Mouse (Mus musculus) erythroid progenitor cell, adult 5-6 weeks (primary cell): ENCODE measurements around the gene Gm20458. TPM values are rescaled to one million over a fixed set of nuclear protein-coding genes. Genes with fewer than 3 reads are reported as not detected.

Experiments used
- ATAC-seq: replicated peaks from 2 replicates; pipeline ENCODE4 v1.8.0; 2016; ENCODE audit warnings: moderate number of reproducible peaks, mild to moderate bottlenecking, moderate TSS enrichment, inconsistent platforms; ENCODE audit not compliant: poor library complexity, low FRiP score, severe bottlenecking
- total RNA-seq, 2 experiments: library from RNA; stranded (forward) in 1 of 2; stranded (reverse) in 1 of 2; fragments of 150-400 nt in 1 of 2; fragments of 186-747, 209-891 nt in 1 of 2; gene quantifications; 2 replicates each; pipeline versions ENCODE4 v1.2.3 to v1.2.4; 2015 to 2017; ENCODE audit warnings: low replicate concordance in 2 of 2

Gm20458 gene
- total RNA-seq (2015; ENCODE audit: low replicate concordance) (not detected in 2 replicates), total RNA-seq (2017; ENCODE audit: low replicate concordance) (not detected in 2 replicates)

DNA sequence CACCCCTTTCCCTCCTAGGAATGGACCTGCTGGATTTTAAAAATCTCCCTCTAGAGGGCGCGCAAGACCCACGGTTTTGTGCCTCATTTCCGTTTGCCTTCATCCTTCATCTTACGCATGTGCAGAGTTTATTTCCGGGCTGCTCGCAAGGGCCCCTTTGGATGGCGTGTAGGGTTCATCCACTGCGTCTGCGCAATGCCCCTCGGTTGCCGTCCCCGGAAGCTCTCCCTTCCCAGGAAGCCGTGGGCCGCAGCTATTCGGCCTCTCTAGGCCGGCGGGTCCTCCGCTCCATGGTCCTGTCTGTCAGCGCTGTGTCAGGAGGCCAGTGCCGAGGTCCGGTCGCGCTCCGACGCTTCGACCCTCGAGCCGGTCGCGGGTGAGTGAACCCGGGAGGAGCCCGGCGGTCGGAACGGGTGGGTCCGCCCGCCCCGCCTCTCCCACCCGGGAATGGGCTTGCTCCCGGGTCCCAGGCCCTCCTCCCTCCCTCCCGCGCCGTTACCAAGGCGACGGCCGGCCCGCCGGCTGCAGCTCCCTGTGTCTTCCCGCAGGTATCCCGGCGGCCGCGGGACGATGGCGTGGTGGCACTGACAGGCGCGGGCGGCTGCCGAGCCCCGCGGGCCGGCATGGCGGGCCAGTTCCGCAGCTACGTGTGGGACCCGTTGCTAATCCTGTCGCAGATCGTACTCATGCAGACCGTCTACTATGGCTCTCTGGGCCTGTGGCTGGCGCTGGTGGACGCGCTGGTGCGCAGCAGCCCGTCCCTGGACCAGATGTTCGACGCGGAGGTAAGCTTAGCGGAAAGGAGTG is at the start of gene Gm20458:
Gm20458 (plus strand) TSS at position 223 of the 807 bp plus-strand sequence.
- peak; percentile 98 for ATAC-seq

DNA sequence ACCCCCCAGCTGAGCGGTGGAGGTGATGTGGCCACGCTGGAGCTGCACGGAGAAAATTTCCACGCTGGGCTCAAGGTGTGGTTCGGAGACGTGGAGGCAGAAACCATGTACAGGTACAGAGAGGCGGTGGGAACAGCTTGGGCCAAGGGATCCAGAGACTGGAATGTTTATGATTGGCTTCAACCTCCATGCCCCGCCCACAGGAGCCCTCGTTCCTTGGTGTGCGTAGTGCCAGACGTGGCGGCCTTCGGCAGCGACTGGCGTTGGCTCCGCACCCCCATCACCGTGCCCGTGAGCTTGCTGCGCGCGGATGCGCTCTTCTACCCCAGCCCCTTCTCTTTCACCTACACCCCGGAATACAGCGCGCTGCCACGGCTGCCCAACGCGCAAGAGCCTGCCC is 46.6 kb upstream of the Gm20458 start:
- no peak for ATAC-seq

DNA sequence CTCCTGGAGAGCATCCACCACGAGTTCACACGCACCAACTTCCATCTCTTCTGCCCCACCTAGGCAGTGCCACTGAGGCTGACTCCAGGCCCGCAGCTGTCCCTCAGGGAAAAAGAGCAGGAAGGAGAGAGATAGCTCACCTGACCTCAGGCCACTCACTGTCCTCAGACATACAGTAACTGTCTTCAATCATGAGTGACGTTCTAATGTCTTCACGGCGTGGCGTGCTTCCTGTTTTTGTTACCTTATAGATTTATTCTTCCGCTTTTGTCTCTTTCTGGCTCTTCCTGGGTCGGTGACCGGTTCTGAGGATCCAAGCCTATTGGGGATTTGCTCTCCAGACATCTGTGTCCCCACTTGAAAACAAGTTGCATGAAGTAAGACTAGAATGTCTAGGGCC is 46.2 kb upstream of the Gm20458 start:
- no peak for ATAC-seq

DNA sequence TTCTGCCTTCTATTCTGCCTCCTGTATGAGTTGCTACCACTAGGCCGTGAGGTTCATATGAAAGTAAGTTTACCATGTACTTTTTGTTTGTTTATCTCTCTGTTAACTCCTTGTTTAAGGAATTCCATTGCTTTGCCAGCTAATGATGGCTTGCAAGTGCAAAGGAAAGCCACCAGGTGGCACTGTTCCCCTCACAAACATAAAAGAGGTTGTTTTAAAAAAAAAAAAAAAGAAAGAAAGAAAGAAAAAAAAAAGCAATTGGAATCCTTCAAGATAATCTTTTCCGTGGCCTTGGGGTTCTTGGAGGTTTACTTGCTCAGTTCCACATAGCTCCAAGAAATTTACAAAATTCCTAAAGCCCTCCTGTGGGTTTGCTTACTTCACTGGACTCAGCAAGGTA is 43.6 kb upstream of the Gm20458 start:
- no peak for ATAC-seq

DNA sequence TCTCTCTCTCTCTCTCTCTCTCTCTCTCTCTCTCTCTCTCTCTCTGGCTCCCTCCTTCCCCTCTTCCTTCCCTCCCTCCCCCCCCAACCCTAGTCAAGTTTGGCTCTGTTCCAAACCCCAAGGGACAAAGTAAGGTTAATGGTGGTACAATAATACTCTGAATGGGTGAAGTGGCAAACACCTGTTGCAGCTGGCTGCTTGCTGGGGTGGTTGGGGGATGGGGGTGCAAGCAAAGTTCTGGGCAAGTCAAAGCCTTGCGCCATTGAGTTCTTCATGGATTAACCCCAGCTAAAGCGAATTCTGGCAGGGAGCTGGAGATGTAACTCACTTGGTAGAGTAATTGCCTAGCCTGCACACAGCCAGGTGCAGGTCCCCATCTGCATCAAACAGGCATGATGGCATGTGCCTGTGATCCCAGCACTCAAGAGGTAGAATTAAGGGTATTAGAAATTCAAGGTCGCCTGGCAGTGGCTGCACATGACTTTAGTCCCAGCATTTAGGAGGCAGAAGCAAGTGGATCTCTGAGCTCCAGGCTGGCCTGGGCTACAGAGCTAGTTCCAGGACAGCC is 42.4 kb upstream of the Gm20458 start:
- ATAC-seq, result no peak

DNA sequence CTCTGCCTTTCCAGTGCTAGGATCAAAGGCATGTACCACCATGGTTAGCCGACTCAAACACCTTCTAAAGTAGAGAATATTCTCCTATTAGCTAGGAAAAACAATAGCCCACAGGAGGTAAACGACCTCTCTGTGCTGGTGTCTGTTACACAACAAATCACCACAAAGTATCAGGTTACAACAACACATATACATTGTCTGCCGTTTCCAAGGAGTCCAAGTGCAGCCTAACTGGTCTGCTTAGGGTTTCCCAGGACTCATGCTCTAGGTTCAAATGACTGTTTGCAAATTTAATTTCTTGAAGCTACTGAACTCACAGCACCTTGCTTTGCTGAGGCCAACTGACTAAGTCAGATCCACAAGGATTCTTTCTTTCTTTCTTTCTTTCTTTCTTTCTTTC is 41.3 kb upstream of the Gm20458 start:
- no peak for ATAC-seq

DNA sequence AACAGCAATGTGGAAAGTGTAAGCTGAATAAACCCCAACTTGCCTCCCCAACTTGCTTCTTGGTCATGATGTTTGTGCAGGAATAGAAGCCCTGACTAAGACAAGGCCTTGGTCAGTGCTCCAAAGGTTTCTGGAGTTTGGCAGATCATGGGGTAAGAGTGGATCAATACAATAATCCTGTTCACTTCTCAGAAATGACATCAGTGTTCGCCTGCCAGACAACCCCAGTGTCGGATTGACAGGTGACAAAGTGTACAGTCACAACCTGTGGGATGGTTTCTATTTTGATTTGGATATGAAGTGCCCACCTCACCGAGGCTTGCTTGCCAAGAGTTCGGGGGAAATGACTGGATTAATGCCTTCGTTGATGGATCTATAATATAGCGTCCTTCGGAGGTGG is 39.5 kb upstream of the Gm20458 start:
- no peak for ATAC-seq

DNA sequence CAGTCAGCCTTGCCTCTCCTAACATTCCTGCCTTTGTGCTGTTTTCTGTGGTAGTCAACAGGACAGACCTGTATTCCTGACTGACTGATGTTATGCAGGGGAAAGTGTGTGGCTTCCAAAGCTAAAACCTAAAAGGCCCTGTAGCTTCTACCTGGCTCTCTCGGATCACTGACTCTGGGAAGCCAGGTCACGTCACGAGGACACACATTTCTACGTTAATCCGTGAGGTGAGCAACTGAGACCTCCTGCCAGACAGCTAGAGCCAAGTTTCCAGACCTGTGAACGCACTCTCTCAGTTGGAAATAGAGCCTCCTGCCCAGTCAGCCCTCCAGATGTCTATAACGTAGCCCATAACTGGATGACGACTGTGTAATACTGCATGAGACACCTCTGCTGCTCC is 38.8 kb upstream of the Gm20458 start:
- ATAC-seq, result no peak

DNA sequence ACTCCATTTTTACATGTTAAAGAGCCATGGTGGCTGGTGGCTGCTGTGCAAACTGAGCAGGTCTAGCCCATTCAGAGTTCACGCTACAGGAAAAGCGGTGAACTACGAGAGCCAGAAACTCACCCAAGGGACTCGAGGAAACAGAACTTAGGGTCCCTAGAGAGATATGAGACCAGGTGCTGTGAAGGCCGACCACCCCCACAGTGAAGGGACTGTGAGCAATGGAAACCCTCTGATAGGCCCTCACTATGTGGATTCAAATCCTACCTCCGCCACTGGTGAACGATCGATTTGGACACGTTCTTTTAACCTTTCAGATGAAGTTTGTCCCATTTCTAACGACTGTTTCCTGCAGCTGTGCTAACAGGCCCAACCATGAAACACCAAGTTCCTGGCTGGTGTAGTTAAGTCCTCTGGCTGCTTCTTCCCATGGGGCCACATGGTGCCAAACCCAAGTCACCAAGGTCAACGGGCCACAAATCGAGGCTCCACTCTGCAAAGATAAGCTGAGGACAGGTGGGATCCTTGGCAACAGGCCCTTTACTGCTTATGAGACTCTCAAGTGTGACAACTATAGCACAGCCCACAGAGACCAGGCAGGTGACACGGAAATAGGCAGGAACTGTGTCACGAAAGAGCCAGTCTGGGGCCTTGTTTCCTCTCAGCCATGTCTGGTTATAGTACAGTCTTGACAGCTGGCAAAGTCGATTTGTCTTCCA is 37.9 kb upstream of the Gm20458 start:
- ATAC-seq, result 0 out of 2 replicates have a peak, but pooled peaks have one; percentile 19

DNA sequence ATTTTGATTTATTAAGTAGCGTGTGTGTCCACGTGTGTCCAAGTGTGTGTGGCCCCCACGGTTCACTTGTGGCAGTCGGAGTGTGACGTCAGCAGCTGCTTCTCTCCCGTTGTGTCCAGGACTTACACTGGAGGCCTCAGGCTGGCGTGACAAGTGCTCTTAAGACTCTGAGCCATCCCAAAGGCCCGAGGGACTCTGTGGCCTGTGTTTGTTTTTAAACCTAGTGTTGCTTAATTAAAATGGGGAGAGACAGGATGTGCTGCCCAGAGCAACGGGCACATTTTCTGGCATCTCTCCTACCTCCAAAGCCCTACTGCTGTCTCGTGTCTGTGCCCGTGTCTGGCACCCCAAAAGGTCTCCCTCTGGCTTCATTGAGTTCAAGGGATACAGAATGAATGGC is 37.3 kb upstream of the Gm20458 start:
- no peak for ATAC-seq

DNA sequence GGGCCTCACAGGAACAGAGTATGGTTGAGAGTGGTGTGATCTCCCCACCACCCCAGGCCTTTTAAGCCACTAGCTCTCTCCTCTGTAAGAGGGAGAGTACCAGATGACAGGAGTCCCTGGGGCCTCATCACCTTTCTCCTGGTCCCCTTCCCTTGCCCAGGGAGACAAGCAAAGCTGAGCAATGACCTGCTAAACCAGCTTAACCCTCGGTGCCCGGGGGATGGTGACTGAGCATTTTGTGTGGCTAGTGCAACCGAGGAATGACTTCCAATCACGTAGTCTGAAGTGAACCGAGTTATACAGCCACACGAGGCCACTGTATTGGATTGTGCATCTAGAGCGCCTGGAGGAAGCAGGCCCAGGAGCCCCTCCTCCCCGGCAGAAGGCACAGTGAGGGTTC is 36.4 kb upstream of the Gm20458 start:
- ATAC-seq, result no peak

DNA sequence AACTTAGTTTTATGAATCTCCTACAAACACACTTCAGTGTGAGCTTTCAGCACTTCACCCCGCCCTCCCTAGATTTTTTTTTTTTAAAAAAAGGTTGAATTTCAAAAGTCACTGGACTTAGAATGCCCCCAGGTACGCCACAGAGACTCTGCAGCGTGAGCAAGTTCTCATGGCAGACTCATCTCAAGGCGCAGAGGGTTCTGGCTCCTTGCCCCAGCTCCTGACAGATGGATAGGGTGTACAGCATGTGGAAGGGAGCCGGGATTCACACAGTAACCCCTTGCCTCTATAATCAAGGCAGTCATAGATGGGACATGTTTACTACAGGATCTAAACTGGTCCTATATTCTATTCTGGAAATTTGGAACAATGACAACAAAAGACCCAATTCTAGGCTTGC is 35.4 kb upstream of the Gm20458 start:
- ATAC-seq, result no peak

DNA sequence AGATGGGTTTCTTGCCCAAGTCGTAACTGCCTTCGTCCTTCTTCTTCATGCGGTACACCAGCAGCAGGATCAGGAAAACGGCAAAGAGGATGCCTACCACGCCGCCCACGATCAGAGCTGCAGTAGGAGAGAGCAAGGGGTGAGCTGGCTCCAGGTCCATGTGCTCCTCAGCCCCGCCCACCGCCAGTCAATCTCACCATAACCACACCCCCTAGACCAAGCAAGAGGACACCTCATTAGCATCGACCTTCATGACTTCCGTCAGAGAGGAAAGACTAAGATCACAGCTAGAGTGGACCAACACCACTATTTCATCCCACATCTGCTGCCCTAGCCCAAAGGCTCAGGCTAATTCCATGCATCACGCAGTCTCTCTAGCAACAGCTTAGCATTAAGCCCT is 34.6 kb upstream of the Gm20458 start:
- no peak for ATAC-seq

DNA sequence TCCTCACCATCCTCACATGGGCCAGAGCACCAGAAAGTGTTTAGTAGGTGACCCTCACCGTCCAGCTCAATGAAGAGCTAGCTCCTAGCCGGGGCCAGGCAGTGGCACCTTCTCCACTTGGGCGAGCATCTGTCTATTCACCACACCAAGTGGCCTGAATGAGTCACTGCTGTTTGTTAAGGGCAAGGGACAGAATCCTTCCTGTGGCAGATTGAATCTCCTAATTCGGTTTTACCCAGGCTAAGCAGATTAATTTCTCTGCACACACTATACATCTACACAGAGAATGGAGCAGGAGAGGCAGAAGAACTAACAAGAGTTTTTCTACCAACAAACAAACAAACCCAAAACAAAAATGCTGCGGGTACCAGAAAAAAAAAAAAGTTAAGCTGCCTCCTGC is 33.8 kb upstream of the Gm20458 start:
- ATAC-seq, result no peak

DNA sequence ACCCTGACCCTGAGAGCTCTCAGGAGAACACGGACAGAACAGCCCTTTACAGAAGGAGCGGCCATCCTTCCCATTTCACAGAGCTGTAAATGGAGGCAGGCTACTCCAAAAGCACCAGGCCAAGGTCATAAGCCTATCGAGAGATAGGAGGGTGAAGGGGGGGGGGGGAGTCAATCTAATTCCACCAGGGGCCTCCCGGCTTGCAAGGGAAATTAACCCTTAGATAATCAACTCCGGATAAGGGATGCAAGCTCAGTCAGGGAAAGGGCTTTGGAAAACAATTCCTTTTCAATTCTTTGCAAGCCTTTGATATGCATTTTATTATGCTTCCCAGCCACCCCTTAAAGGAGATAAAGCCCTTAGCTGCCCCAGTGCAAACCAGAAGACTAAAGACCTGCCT is 32.3 kb upstream of the Gm20458 start:
- no peak for ATAC-seq

DNA sequence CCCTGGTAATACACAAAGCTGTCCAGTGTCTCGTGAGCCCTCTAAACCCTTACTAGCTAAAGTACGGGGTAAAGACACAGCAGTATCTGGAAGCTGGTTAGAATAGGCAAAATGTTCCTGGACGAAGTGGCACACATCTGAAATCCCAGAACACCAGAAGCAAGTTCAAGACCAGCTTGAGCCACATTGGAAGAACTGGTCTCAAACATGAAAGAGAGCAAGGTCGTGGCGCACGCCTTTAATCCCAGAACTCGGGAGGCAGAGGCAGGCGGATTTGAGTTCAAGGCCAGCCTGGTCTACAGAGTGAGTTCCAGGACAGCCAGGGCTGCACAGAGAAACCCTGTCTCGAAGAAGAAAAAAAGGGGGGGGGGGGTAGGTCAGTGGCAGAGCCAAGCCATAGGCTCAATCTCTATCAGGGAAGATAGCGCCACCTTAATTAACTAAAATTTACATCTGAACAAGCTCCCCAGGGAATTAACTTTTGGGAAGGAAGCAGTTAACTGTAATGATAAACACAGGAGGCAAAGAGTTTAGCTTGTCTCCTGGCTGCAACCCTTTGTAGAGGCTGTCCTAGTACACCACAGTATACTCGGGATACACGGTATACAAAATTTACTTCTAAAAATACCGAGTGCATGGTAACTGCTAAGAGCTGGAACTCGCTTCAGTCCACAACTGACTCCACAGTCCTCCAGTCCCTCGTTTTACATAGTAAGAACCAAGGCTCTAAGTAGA is 30.7 kb upstream of the Gm20458 start:
- no peak for ATAC-seq

DNA sequence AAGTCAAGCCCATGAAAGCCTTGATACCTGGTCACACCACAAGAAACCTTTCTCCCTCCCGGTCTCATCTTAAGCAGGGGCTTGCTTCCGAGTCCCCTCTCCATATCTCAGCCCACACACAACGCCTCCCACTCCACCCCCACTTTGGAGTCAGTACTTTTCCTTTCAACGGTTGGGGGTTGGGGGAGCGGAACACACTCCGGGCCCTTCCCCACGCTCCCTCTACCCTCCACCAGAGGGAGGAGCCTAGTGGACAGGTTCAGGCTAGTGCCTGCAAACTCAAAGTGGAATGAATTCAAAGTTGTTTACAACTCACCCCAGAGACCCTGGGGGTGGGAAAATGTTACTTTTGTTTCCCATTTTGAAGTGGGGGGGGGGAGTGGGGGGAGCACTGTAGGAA is 30.1 kb upstream of the Gm20458 start:
- ATAC-seq, result no peak

DNA sequence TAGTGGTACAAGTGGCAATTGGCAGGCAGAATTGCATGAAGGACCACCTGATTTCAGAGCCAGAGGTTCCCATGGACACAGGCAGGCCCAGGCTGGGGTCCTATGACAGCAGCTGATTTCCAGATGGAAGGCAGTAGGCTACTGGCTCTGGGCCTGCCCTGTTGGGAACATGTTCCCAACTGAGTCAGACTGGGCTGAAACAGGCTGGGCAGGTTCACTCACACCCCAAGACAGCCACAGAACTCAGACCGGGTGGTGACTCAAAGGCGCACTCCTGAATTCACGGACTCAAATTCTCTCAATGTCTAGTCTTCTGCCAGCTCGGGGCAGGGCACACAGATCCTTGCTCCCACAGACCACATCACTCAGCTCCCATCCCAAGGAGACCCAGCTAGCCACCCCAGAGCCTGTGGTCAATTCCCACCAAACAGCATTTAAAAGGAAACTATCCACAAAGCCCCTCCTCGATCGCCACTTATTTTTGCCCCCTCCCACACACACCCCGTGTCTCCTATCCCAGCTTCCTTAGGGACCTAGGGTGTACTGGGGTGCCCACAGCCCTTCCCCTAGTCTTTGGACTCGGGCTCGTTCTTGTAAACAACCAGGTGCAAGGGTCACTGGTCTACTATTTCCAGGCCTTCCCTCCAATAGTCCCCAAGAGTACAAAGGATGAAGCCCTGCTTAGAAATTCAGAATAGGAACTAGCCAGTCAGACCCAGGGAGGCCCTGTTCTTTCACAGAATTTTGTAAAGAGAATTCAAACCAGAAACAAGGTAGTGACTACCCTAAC is 28.9 kb upstream of the Gm20458 start:
- no peak for ATAC-seq

DNA sequence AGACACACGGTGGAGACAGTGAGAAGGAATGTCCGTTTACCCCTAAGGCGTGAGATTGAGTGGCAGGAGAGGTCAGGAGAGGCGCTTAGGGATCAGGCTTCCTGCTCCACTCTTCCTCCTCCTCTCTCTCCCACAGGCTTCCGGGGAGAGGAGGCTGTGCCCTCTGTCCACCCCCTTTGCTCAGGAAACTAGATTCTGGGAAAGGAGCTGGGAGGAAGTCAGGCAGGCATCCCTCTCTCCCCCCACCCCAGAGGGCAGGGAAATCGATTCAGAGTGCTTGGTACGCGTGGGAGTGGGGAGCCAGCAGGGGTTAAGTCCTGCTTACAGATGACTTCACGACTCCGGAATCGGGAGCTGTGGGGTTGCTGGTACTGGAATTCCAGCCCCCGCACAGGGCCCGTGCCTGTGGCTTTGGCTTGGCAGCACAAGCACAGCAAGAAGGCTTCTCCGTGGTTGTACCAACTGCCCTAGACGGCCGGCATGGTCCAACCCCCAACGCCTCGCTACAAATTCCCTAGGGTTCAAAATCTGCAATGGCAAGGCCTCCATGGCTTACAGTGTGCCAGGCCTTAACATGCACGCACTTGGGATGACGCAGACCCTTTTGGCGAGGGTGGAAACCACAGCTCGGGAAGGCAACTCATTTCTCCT is 28.1 kb upstream of the Gm20458 start:
- ATAC-seq, result no peak
